Mouse (Mus musculus): Measurements from ENCODE around the gene Hes2.

- TF ChIP-seq CHD2 (IDR thresholded peaks at IDR 0.05; ENCODE audit: low read depth, low read length) (no peak), ZC3H11A (IDR thresholded peaks at IDR 0.05; ENCODE audit: borderline replicate concordance, low read depth, low read length) (no peak), HCFC1 (IDR thresholded peaks at IDR 0.05; ENCODE audit: borderline replicate concordance, insufficient read depth, low read length) (no peak)
Measured at GRCm38 (mm10) chr4:152178344-152178864, 19.7 kb downstream of the Hes2 start.

Measured in ES-E14 (cell line).